Mouse (Mus musculus) bone marrow, adult 2 months (tissue): ENCODE data around the gene Tmem170.

Experiments
- CTCF ChIP-seq: fragments of 200-500 bp; IDR thresholded peaks from 2 replicates; pipeline ENCODE4 v1.5.1; 2011; ENCODE audit warnings: low read length, control low read depth; ENCODE audit not compliant: control insufficient read depth, insufficient read depth
- POLR2A ChIP-seq: fragments of 200-500 bp; IDR thresholded peaks from 2 replicates; pipeline ENCODE4 v1.6.1; 2011; ENCODE audit warnings: low read depth, mild to moderate bottlenecking, control low read depth, low read length, borderline replicate concordance; ENCODE audit not compliant: control insufficient read depth

- TF ChIP-seq CTCF (no peak), POLR2A (no peak)
Observed at GRCm38 (mm10) chr8:111892615-111893014, 16.1 kb upstream of the Tmem170 start.
